Mouse (Mus musculus): Measurements from ENCODE around the gene Mdfic.

GRCm38 (mm10) chr6:15780688-15781087, 60.2 kb downstream of the Mdfic start:
- TF ChIP-seq CTCF (IDR thresholded peaks at IDR 0.05; ENCODE audit: control insufficient read depth, insufficient read depth, insufficient read length) (no peak), MAX (IDR thresholded peaks at IDR 0.05) (no peak), MYOG (IDR thresholded peaks at IDR 0.05; ENCODE audit: control insufficient read depth, extremely low read depth, insufficient read length) (no peak), CEBPB (IDR thresholded peaks at IDR 0.05; ENCODE audit: low read depth) (no peak)
